Mouse (Mus musculus) lung, postnatal 0 days (tissue): ENCODE data around the gene Zfhx2. TPM values are rescaled to one million over a fixed set of nuclear protein-coding genes. Genes with fewer than 3 reads are reported as not detected.
A peak's percentile ranks its signal among the peaks of the same experiment; 100 is the strongest.

ENCODE experiments used
- ATAC-seq: fragments of 200-750 bp; cut with Nextera tagmentation; 2 replicates; pipeline ENCODE4 v1.8.0; 2017; ENCODE audit warnings: moderate library complexity
- DNase-seq: peaks from one replicate; pipeline ENCODE4 v3.0.0-alpha.2; 2016; ENCODE audit warnings: low spot score
- H3K27ac ChIP-seq: fragments of 300-500 bp; sonication (generic); 2 replicates; pipeline ENCODE4 v1.5.1; 2014; ENCODE audit warnings: antibody characterized with exemption, mild to moderate bottlenecking, low read length, mixed read lengths
- H3K27me3 ChIP-seq: fragments of 300-500 bp; sonication (generic); replicated peaks from 2 replicates; pipeline ENCODE4 v1.6.1; 2014; ENCODE audit warnings: low read length, mixed read lengths; ENCODE audit not compliant: insufficient read depth
- H3K36me3 ChIP-seq: fragments of 300-500 bp; sonication (generic); 2 replicates; pipeline ENCODE4 v1.6.1; 2014; ENCODE audit warnings: low read length, mixed read lengths; ENCODE audit not compliant: insufficient read depth
- H3K4me1 ChIP-seq: fragments of 300-500 bp; sonication (generic); 2 replicates; pipeline ENCODE4 v1.6.1; 2014; ENCODE audit warnings: antibody characterized with exemption, low read depth, low read length, mixed read lengths; ENCODE audit not compliant: insufficient read depth
- H3K4me2 ChIP-seq: fragments of 300-500 bp; sonication (generic); replicated peaks from 2 replicates; pipeline ENCODE4 v1.6.1; 2014; ENCODE audit warnings: low read depth, mild to moderate bottlenecking, low read length, moderate library complexity, mixed read lengths
- H3K4me3 ChIP-seq: fragments of 300-500 bp; sonication (generic); 2 replicates; pipeline ENCODE4 v1.5.1; 2014; ENCODE audit warnings: low read depth, low read length
- H3K9ac ChIP-seq: fragments of 300-500 bp; sonication (generic); replicated peaks from 2 replicates; pipeline ENCODE4 v1.6.1; 2014; ENCODE audit warnings: low read depth, mild to moderate bottlenecking
- H3K9me3 ChIP-seq: fragments of 300-500 bp; sonication (generic); 2 replicates; pipeline ENCODE4 v1.6.1; 2016; ENCODE audit warnings: low read length, mixed read lengths
- CTCF ChIP-seq: IDR thresholded peaks from 2 replicates; pipeline ENCODE4 v1.5.1; 2016; ENCODE audit warnings: antibody characterized with exemption, mild to moderate bottlenecking
- EP300 ChIP-seq: IDR thresholded peaks from 2 replicates; pipeline ENCODE4 v1.6.1; 2016; ENCODE audit warnings: antibody characterized with exemption, mild to moderate bottlenecking, control low read depth
- WGBS: fragments of 180-500 bp; shearing (Covaris S2); extraction: QIAGEN DNeasy Blood & Tissue Kit; methylation state at CpG from one replicate; pipeline ENCODE4 v1.1.7; 2014; 5-methylcytosine and 5-hydroxymethylcytosine counted together
- polyA plus RNA-seq: library from polyadenylated mRNA; unstranded; fragments of >200 nt; fragmentation: Nextera tagmentation; extraction: Ambion mirVana; gene quantifications from 2 replicates; pipeline ENCODE4 v1.2.1, GENCODE M21; 2015

The Zfhx2 gene
- polyA plus RNA-seq, 1 experiment from 2014 or later = 1.0 TPM

GRCm38 (mm10) chr14:55027653-55028052 is 64.5 kb downstream of the Zfhx2 start:
- Histone ChIP-seq H3K4me3 (no peak overlapping the region), H3K27me3 (no peaks in the 10 kb centered on the region)
- no peak for DNase-seq

GRCm38 (mm10) chr14:55027251-55027650 is 64.9 kb downstream of the Zfhx2 start:
- DNase-seq = no peak
- ATAC-seq = no peak

More at GRCm38 (mm10) chr14:55027653-55028052, 64.5 kb downstream of the Zfhx2 start:
- no peak for ATAC-seq
- H3K9ac ChIP-seq = no peak overlapping the region
- no peaks in the 10 kb centered on the region for H3K9me3 ChIP-seq
- TF ChIP-seq CTCF (peak; percentile 41), EP300 (no peak)
- H3K27ac ChIP-seq = no peak overlapping the region
- H3K4me1 ChIP-seq = no peaks in the 10 kb centered on the region
- WGBS = 30% methylated on average over 6 of the region's 6 CpGs
- H3K4me2 ChIP-seq = no peak overlapping the region
- H3K36me3 ChIP-seq = peaks cover 17% of the 10 kb centered on the region; the same call in 1 of the 2 replicates

GRCm38 (mm10) chr14:55025527-55025926 is 66.6 kb downstream of the Zfhx2 start:
- DNase-seq (no peak), ATAC-seq (no peak)
- Histone ChIP-seq H3K27ac (no peak overlapping the region), H3K27me3 (no peaks in the 10 kb centered on the region), H3K4me2 (no peak overlapping the region), H3K4me3 (no peak overlapping the region), H3K4me1 (no peaks in the 10 kb centered on the region), H3K9ac (no peak overlapping the region), H3K9me3 (no peaks in the 10 kb centered on the region), H3K36me3 (peaks cover 17% of the 10 kb centered on the region; the same call in 1 of the 2 replicates)
- 83% methylated on average over 5 of the region's 5 CpGs for whole genome bisulfite sequencing
- TF ChIP-seq CTCF (no peak), EP300 (no peak)

More at GRCm38 (mm10) chr14:55027251-55027650, 64.9 kb downstream of the Zfhx2 start:
- Histone ChIP-seq H3K27ac (no peak overlapping the region), H3K36me3 (peaks cover 17% of the 10 kb centered on the region; the same call in 1 of the 2 replicates), H3K4me2 (no peak overlapping the region), H3K9ac (no peak overlapping the region), H3K4me3 (no peak overlapping the region), H3K4me1 (no peaks in the 10 kb centered on the region), H3K27me3 (no peaks in the 10 kb centered on the region), H3K9me3 (no peaks in the 10 kb centered on the region)
- TF ChIP-seq CTCF (no peak), EP300 (no peak)
- 19% methylated on average over 5 of the region's 5 CpGs for WGBS

- Histone ChIP-seq H3K9me3 (no peaks in the 10 kb centered on the region), H3K4me2 (no peak overlapping the region), H3K27me3 (no peaks in the 10 kb centered on the region), H3K4me3 (no peak overlapping the region), H3K36me3 (peaks cover 17% of the 10 kb centered on the region; the same call in 1 of the 2 replicates), H3K9ac (no peak overlapping the region), H3K27ac (no peak overlapping the region), H3K4me1 (no peaks in the 10 kb centered on the region)
- ATAC-seq (peak; percentile 43), DNase-seq (peak; percentile 73)
- TF ChIP-seq CTCF = peak; percentile 78
- no peak for TF ChIP-seq EP300
- 58% methylated on average over 7 of the region's 7 CpGs for WGBS
Observed at GRCm38 (mm10) chr14:55024236-55024635, 67.9 kb downstream of the Zfhx2 start.

GRCm38 (mm10) chr14:55023011-55023410 is 69.1 kb downstream of the Zfhx2 start:
- no peak overlapping the region for H3K4me3 ChIP-seq
- no peak for DNase-seq
- no peaks in the 10 kb centered on the region for H3K27me3 ChIP-seq
- 86% methylated on average over 15 of the region's 15 CpGs for WGBS
- no peaks in the 10 kb centered on the region for H3K9me3 ChIP-seq
- H3K4me1 ChIP-seq = no peaks in the 10 kb centered on the region
- no peak overlapping the region for H3K27ac ChIP-seq
- ATAC-seq = no peak
- peaks cover 17% of the 10 kb centered on the region; the same call in 1 of the 2 replicates for H3K36me3 ChIP-seq
- no peak for TF ChIP-seq EP300
- no peak for TF ChIP-seq CTCF
- no peak overlapping the region for H3K9ac ChIP-seq
- no peak overlapping the region for H3K4me2 ChIP-seq

- H3K4me3 ChIP-seq = no peak overlapping the region
- H3K9ac ChIP-seq = no peak overlapping the region
- no peak for DNase-seq
- TF ChIP-seq CTCF = no peak
- TF ChIP-seq EP300 = no peak
- H3K27me3 ChIP-seq = no peaks in the 10 kb centered on the region
- H3K36me3 ChIP-seq = peaks cover 17% of the 10 kb centered on the region; the same call in 1 of the 2 replicates
- WGBS = 86% methylated on average over 9 of the region's 9 CpGs
- no peak overlapping the region for H3K27ac ChIP-seq
- H3K9me3 ChIP-seq = no peaks in the 10 kb centered on the region
- ATAC-seq = no peak
- no peaks in the 10 kb centered on the region for H3K4me1 ChIP-seq
- H3K4me2 ChIP-seq = no peak overlapping the region
Observed at GRCm38 (mm10) chr14:55020394-55020793, 71.7 kb downstream of the Zfhx2 start.

GRCm38 (mm10) chr14:55016876-55017275 is 75.2 kb downstream of the Zfhx2 start:
- TF ChIP-seq CTCF (no peak), EP300 (no peak)
- no peak for DNase-seq
- 88% methylated on average over 16 of the region's 16 CpGs for WGBS
- Histone ChIP-seq H3K27ac (no peak overlapping the region), H3K4me1 (no peaks in the 10 kb centered on the region), H3K9me3 (no peaks in the 10 kb centered on the region), H3K36me3 (no peaks in the 10 kb centered on the region), H3K9ac (no peak overlapping the region), H3K4me3 (no peak overlapping the region), H3K4me2 (no peak overlapping the region), H3K27me3 (no peaks in the 10 kb centered on the region)
- no peak for ATAC-seq
